Mouse (Mus musculus): ENCODE data around the gene 1700001C19Rik. TPM values are rescaled to one million over a fixed set of nuclear protein-coding genes. Genes with fewer than 3 reads are reported as not detected.

The 1700001C19Rik gene
- polyA plus RNA-seq, 1 experiment from 2014 or later, result 0.40 TPM

DNA sequence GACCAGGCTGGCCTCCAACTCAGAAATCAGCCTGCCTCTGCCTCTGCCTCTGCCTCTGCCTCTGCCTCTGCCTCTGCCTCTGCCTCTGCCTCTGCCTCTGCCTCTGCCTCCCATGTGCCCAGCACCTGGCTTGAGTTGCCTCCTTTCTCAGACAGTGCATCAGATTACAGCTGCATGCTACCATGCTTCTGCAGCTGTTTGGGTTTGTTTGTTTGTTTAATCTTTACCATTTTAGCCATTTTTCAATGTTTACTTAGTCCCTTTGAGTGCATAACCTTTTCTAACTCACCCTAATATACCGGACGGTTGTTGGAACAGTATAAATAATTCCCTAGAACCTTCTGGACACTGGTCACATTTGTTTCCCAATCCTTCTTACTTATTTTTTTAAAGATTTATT, 21.8 kb upstream of the 1700001C19Rik start:
- no peaks in the 10 kb centered on the region for H3K9me3 ChIP-seq (ENCODE audit: control insufficient read depth, low read length)
- no peak for ATAC-seq (replicated peaks; ENCODE audit: low FRiP score)
- no peaks in the 10 kb centered on the region for H3K36me3 ChIP-seq (ENCODE audit: control insufficient read depth, insufficient read depth, low read length)
- no peaks in the 10 kb centered on the region for H3K27me3 ChIP-seq (ENCODE audit: control insufficient read depth, insufficient read depth, low read length)
- no peak overlapping the region for H3K9ac ChIP-seq (ENCODE audit: low read length)
- no peaks in the 10 kb centered on the region for H3K4me1 ChIP-seq (replicated peaks; ENCODE audit: control insufficient read depth, insufficient read depth, low read length)
- 93% methylated on average over 2 of the region's 2 CpGs for WGBS
- DNase-seq (ENCODE audit: low spot score), result no peak
- no peak overlapping the region for H3K4me2 ChIP-seq (ENCODE audit: low read depth, low read length, severe bottlenecking)
- no peak overlapping the region for H3K4me3 ChIP-seq (ENCODE audit: low read depth, low read length)
- no peak overlapping the region for H3K27ac ChIP-seq (ENCODE audit: low read depth, low read length)

DNA sequence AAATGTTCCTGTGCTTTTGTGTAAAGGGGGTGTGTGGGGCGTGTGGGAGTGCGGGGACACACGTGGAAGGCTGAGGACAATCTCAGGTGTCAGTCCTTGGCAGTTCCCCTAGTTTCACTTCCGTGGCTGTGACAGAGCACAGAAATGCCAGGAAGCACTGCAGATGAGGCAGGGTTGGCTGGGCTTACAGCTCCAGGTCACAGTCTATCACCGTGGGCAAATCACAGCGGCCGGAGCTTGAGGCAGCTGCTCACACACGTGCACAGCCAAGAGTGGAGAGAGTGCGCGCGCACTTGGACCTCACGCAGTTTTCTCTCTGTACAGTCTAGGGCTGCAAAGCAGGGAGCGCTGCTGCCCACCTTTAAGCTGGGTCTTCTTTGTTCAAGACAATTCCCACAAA, 21.1 kb upstream of the 1700001C19Rik start:
- no peak overlapping the region for H3K4me3 ChIP-seq (ENCODE audit: low read depth, low read length)
- H3K9ac ChIP-seq (ENCODE audit: low read length), result no peak overlapping the region
- H3K27ac ChIP-seq (ENCODE audit: low read depth, low read length), result no peak overlapping the region
- ATAC-seq (replicated peaks; ENCODE audit: low FRiP score) (no peak), DNase-seq (ENCODE audit: low spot score) (no peak)
- H3K4me2 ChIP-seq (ENCODE audit: low read depth, low read length, severe bottlenecking), result no peak overlapping the region
- no peaks in the 10 kb centered on the region for H3K9me3 ChIP-seq (ENCODE audit: control insufficient read depth, low read length)
- no peaks in the 10 kb centered on the region for H3K4me1 ChIP-seq (replicated peaks; ENCODE audit: control insufficient read depth, insufficient read depth, low read length)
- no peaks in the 10 kb centered on the region for H3K36me3 ChIP-seq (ENCODE audit: control insufficient read depth, insufficient read depth, low read length)
- 87% methylated on average over 13 of the region's 13 CpGs for WGBS
- H3K27me3 ChIP-seq (ENCODE audit: control insufficient read depth, insufficient read depth, low read length), result no peaks in the 10 kb centered on the region

DNA sequence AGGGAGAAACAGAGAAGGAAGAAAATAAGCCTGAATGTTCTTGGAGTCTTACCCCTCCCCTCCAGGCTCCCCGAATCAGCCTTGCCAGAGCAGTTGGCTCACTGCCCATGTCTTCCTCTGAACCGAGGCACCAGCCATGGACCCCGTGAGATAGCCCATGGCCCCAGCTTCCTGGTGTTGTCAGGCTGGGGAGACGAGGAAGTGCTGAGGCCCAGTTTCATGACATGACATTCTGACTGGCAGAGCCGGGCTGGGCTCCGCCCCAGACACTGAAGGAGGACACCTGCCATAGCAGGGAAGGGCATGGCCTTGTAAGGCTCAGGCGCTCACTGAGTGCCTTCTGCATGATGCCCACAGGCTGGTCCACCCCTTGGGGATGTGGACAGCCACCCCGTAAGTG, 17.5 kb upstream of the 1700001C19Rik start:
- no peaks in the 10 kb centered on the region for H3K4me1 ChIP-seq (replicated peaks; ENCODE audit: control insufficient read depth, insufficient read depth, low read length)
- H3K27ac ChIP-seq (ENCODE audit: low read depth, low read length), result no peak overlapping the region
- no peak overlapping the region for H3K4me2 ChIP-seq (ENCODE audit: low read depth, low read length, severe bottlenecking)
- H3K9me3 ChIP-seq (ENCODE audit: control insufficient read depth, low read length), result no peaks in the 10 kb centered on the region
- H3K4me3 ChIP-seq (ENCODE audit: low read depth, low read length), result no peak overlapping the region
- DNase-seq (ENCODE audit: low spot score) (no peak), ATAC-seq (replicated peaks; ENCODE audit: low FRiP score) (no peak)
- H3K36me3 ChIP-seq (ENCODE audit: control insufficient read depth, insufficient read depth, low read length), result no peaks in the 10 kb centered on the region
- H3K9ac ChIP-seq (ENCODE audit: low read length), result no peak overlapping the region
- WGBS, result 83% methylated on average over 8 of the region's 8 CpGs
- no peaks in the 10 kb centered on the region for H3K27me3 ChIP-seq (ENCODE audit: control insufficient read depth, insufficient read depth, low read length)

DNA sequence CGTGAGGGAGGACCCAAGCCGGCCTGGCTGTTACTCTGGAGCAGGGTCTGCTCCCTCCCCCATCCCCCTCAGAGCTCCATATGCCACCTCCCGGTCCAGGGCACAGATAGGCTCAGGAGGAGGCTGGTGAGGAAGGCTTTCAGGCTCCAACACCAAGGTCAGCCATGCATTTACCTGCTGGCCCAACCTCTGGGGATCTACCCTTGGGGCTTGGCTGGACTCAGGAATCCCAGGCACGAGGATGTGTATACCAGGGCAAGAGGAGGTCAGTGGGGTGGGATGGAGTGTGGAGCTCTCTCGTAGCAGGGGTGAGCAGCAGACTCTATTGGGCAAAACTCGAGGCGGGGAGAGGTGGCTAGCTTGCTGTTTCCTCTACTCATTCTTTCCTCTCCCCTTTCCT, 15.7 kb upstream of the 1700001C19Rik start:
- H3K9me3 ChIP-seq (ENCODE audit: control insufficient read depth, low read length), result no peaks in the 10 kb centered on the region
- no peaks in the 10 kb centered on the region for H3K4me1 ChIP-seq (replicated peaks; ENCODE audit: control insufficient read depth, insufficient read depth, low read length)
- DNase-seq (ENCODE audit: low spot score) (no peak), ATAC-seq (replicated peaks; ENCODE audit: low FRiP score) (no peak)
- no peak overlapping the region for H3K27ac ChIP-seq (ENCODE audit: low read depth, low read length)
- H3K27me3 ChIP-seq (ENCODE audit: control insufficient read depth, insufficient read depth, low read length), result no peaks in the 10 kb centered on the region
- H3K36me3 ChIP-seq (ENCODE audit: control insufficient read depth, insufficient read depth, low read length), result no peaks in the 10 kb centered on the region
- no peak overlapping the region for H3K9ac ChIP-seq (ENCODE audit: low read length)
- no peak overlapping the region for H3K4me2 ChIP-seq (ENCODE audit: low read depth, low read length, severe bottlenecking)
- H3K4me3 ChIP-seq (ENCODE audit: low read depth, low read length), result no peak overlapping the region
- WGBS, result 52% methylated on average over 7 of the region's 7 CpGs

DNA sequence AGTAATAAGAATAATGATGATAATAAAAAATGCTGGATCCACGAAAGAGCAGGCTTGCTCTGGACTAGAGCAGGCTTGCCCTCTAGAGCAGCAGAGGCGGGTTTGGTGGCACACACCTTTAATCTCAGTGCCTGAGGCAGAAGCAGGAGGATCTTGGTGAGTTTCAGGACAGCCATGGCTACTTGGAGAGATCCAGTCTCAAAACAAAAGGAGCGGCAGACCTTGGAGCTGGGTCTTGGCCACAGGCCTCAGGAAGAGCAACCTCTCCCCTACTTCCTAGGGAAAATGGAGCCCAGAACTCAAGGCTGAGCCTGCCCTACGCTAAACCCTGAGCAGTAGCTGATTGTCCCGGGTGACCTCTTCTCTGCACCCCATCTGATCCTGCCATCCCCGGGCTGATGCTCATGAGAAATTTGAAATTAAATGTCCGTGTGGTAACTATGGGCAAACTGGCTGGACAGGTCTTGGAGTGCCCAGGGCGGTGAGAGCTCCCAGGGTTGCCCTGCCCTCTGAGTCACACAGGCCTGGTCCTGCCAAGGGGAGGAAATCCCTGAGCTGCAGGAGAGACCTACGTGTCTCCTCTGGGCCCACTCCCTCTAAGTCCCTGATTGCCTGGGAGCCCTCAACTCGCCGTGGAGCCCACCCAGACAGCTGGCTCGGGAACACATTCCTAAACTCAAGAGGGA, 13.8 kb upstream of the 1700001C19Rik start:
- H3K27ac ChIP-seq (ENCODE audit: low read depth, low read length), result no peak overlapping the region
- H3K4me2 ChIP-seq (ENCODE audit: low read depth, low read length, severe bottlenecking), result no peak overlapping the region
- DNase-seq (ENCODE audit: low spot score), result no peak
- no peaks in the 10 kb centered on the region for H3K36me3 ChIP-seq (ENCODE audit: control insufficient read depth, insufficient read depth, low read length)
- 80% methylated on average over 12 of the region's 12 CpGs for WGBS
- no peaks in the 10 kb centered on the region for H3K9me3 ChIP-seq (ENCODE audit: control insufficient read depth, low read length)
- H3K27me3 ChIP-seq (ENCODE audit: control insufficient read depth, insufficient read depth, low read length), result no peaks in the 10 kb centered on the region
- H3K4me3 ChIP-seq (ENCODE audit: low read depth, low read length), result no peak overlapping the region
- ATAC-seq (replicated peaks; ENCODE audit: low FRiP score), result no peak
- H3K9ac ChIP-seq (ENCODE audit: low read length), result no peak overlapping the region
- H3K4me1 ChIP-seq (replicated peaks; ENCODE audit: control insufficient read depth, insufficient read depth, low read length), result no peaks in the 10 kb centered on the region

DNA sequence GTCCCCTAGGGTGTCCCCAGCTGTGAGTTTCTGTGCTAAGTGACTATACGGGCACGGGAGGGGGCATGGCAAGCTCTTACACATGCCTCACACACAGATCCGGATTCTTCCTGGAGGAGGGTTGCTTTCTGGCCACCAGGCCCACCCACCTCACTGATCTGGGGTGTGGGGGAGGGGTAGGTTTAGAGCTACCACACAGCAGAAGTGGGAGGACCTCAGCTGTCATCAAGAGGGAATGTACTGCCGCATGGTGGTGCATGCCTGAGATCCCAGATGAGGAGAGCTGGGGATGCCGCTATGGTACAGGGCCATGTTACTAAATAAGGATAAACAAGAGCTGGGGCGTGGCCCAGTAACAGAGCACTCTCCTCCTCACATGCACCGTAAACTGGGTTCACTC, 13.1 kb upstream of the 1700001C19Rik start:
- no peak overlapping the region for H3K4me2 ChIP-seq (ENCODE audit: low read depth, low read length, severe bottlenecking)
- no peak overlapping the region for H3K4me3 ChIP-seq (ENCODE audit: low read depth, low read length)
- H3K36me3 ChIP-seq (ENCODE audit: control insufficient read depth, insufficient read depth, low read length), result no peaks in the 10 kb centered on the region
- H3K9me3 ChIP-seq (ENCODE audit: control insufficient read depth, low read length), result no peaks in the 10 kb centered on the region
- no peaks in the 10 kb centered on the region for H3K27me3 ChIP-seq (ENCODE audit: control insufficient read depth, insufficient read depth, low read length)
- H3K4me1 ChIP-seq (replicated peaks; ENCODE audit: control insufficient read depth, insufficient read depth, low read length), result no peaks in the 10 kb centered on the region
- DNase-seq (ENCODE audit: low spot score) (no peak), ATAC-seq (replicated peaks; ENCODE audit: low FRiP score) (no peak)
- H3K27ac ChIP-seq (ENCODE audit: low read depth, low read length), result no peak overlapping the region
- 42% methylated on average over 7 of the region's 7 CpGs for WGBS
- H3K9ac ChIP-seq (ENCODE audit: low read length), result no peak overlapping the region

DNA sequence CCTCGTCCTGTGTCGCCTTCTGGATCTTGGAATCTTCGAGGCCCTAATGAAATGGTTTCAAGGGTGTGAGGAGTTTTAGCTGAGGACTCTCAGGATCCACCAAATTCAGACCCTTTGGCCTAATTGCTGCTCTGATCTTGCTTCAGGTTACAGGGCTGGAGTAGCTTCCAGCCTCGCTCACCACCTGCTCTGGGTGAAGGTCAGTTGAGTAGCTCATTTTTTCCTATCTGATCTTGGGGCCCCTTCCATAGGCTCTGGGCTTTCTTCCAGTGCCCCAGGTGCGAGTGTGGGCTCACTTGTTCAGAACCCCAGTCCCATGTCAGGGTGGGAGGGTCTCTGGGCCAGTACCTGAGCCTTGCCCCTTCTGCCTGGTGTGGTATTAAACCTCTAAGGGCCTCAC, 12.3 kb upstream of the 1700001C19Rik start:
- DNase-seq (ENCODE audit: low spot score) (no peak), ATAC-seq (replicated peaks; ENCODE audit: low FRiP score) (no peak)
- 77% methylated on average over 5 of the region's 5 CpGs for WGBS

DNA sequence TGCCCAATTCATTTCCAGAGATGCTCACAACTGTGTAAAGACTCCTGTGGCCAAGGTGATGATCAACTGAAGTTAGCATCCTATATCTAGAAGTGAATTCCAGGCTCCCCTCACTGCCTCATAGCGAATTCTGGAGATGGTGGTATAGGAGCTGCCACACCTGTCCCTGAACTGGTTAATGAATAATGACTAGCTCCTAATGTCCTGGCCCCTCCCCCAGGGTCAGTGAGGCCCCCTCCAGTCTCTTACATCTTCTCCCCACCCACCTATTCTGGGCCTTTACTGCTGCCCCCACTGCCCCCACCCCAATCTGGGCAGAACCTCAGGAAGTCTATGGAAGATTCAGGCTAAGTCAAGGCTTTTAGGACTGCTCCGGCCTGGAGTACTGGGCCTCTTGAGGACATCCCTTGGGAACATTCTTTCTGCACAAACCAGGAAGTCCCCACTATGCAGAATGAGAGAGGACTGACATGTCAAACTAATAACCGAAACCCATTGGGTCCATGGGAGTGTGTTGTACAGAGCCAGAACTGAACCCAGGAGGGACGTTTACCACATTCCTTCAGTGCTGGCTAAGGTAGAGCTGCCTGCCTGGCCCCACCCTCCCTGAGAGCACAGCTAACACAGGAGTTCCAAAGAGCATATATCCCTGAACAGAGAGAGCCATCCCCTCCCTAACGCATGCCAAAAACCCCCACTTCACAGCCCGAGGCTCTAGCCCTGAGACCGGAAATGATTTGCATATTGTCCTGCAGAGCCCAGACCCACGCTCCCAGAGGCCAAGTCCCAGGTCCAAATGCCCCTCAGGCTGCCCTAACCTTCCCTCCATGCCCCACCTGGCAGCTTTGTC, 11.6 kb upstream of the 1700001C19Rik start:
- Histone ChIP-seq H3K9ac (ENCODE audit: low read length) (no peak overlapping the region), H3K27me3 (ENCODE audit: control insufficient read depth, insufficient read depth, low read length) (no peaks in the 10 kb centered on the region), H3K9me3 (ENCODE audit: control insufficient read depth, low read length) (no peaks in the 10 kb centered on the region), H3K27ac (ENCODE audit: low read depth, low read length) (no peak overlapping the region), H3K4me3 (ENCODE audit: low read depth, low read length) (no peak overlapping the region), H3K4me1 (replicated peaks; ENCODE audit: control insufficient read depth, insufficient read depth, low read length) (no peaks in the 10 kb centered on the region), H3K36me3 (ENCODE audit: control insufficient read depth, insufficient read depth, low read length) (no peaks in the 10 kb centered on the region), H3K4me2 (ENCODE audit: low read depth, low read length, severe bottlenecking) (no peak overlapping the region)
- DNase-seq (ENCODE audit: low spot score) (no peak), ATAC-seq (replicated peaks; ENCODE audit: low FRiP score) (no peak)
- 52% methylated on average over 8 of the region's 8 CpGs for WGBS

More for the DNA sequence above, 12.3 kb upstream of the 1700001C19Rik start:
- Histone ChIP-seq H3K27ac (ENCODE audit: low read depth, low read length) (no peak overlapping the region), H3K9ac (ENCODE audit: low read length) (no peak overlapping the region), H3K4me2 (ENCODE audit: low read depth, low read length, severe bottlenecking) (no peak overlapping the region), H3K4me1 (replicated peaks; ENCODE audit: control insufficient read depth, insufficient read depth, low read length) (no peaks in the 10 kb centered on the region), H3K9me3 (ENCODE audit: control insufficient read depth, low read length) (no peaks in the 10 kb centered on the region), H3K4me3 (ENCODE audit: low read depth, low read length) (no peak overlapping the region), H3K36me3 (ENCODE audit: control insufficient read depth, insufficient read depth, low read length) (no peaks in the 10 kb centered on the region), H3K27me3 (ENCODE audit: control insufficient read depth, insufficient read depth, low read length) (no peaks in the 10 kb centered on the region)
